ENCODE assay signal across 9 mouse cellular contexts in genomic region chr7:78577462-78578110, GRCm38 (mm10).
DNase-seq lines count a peak whose midpoint lies in the region; ATAC-seq lines count a peak whose summit lies in the region.
"Had no signal": no experiment of that assay in that cellular context is flagged by ENCODE, and none has a peak within 500 bp of the region (broad histone marks: within the 10 kb centered on the region; RNA-seq: fewer than 3 reads in every experiment).

No protein-coding gene starts in this region.

- no peak for DNase-seq in lung, postnatal 36 days
- DNase-seq in cerebellum, adult 9-11 months, result peak; percentile 69
- DNase-seq in liver, embryonic 13.5 days, result no peak
- no peak for DNase-seq in urinary bladder, postnatal 14 days (ENCODE audit: low spot score)
- no peak for DNase-seq in testis, postnatal 10 days (ENCODE audit: low spot score)

- WGBS in lung, embryonic 15.5 days, result under 1% methylated on average over 49 of the region's 49 CpGs
- under 1% methylated on average over 49 of the region's 49 CpGs for WGBS in forebrain, embryonic 15.5 days
- under 1% methylated on average over 48 of the region's 49 CpGs for WGBS in liver, embryonic 13.5 days (ENCODE audit: insufficient replicate concordance)
- 1% methylated on average over 48 of the region's 49 CpGs for WGBS in stomach, embryonic 16.5 days

- peak; percentile 1; the same call in 1 of the 2 replicates for ATAC-seq in lung, embryonic 15.5 days (ENCODE audit: borderline replicate concordance, extremely low read depth, low FRiP score, low TSS enrichment)
- peak; percentile 69 for ATAC-seq in forebrain, embryonic 15.5 days (replicated peaks)
- ATAC-seq in liver, embryonic 13.5 days (ENCODE audit: low read depth), result no peak
- no peak for ATAC-seq in stomach, embryonic 16.5 days (ENCODE audit: insufficient read depth, low FRiP score)

- H3K36me3 ChIP-seq in lung, embryonic 15.5 days, result no peaks in the 10 kb centered on the region
- H3K36me3 ChIP-seq in forebrain, embryonic 15.5 days, result no peaks in the 10 kb centered on the region
- no peaks in the 10 kb centered on the region for H3K36me3 ChIP-seq in liver, embryonic 13.5 days
- H3K36me3 ChIP-seq in stomach, embryonic 16.5 days (ENCODE audit: control insufficient read depth, insufficient read depth, low read length), result no peaks in the 10 kb centered on the region

- peaks cover 18% of the 10 kb centered on the region for H3K4me1 ChIP-seq in lung, embryonic 15.5 days
- peaks cover 48% of the 10 kb centered on the region for H3K4me1 ChIP-seq in forebrain, embryonic 15.5 days
- no peaks in the 10 kb centered on the region for H3K4me1 ChIP-seq in liver, embryonic 13.5 days (replicated peaks)
- no peaks in the 10 kb centered on the region for H3K4me1 ChIP-seq in stomach, embryonic 16.5 days (ENCODE audit: control insufficient read depth, insufficient read depth, low read length)

- H3K27me3 ChIP-seq in lung, embryonic 15.5 days, result peaks cover 90% of the 10 kb centered on the region
- no peaks in the 10 kb centered on the region for H3K27me3 ChIP-seq in forebrain, embryonic 15.5 days
- peaks cover 84% of the 10 kb centered on the region for H3K27me3 ChIP-seq in liver, embryonic 13.5 days
- H3K27me3 ChIP-seq in stomach, embryonic 16.5 days (ENCODE audit: control insufficient read depth, insufficient read depth, low read length), result peaks cover 55% of the 10 kb centered on the region

- H3K9me3 ChIP-seq in lung, embryonic 15.5 days, result no peaks in the 10 kb centered on the region
- H3K9me3 ChIP-seq in forebrain, embryonic 15.5 days, result no peaks in the 10 kb centered on the region
- no peaks in the 10 kb centered on the region for H3K9me3 ChIP-seq in liver, embryonic 13.5 days (replicated peaks)
- no peaks in the 10 kb centered on the region for H3K9me3 ChIP-seq in stomach, embryonic 16.5 days (replicated peaks; ENCODE audit: control insufficient read depth, low read length)

- H3K9ac ChIP-seq in lung, embryonic 15.5 days, result no peak overlapping the region
- peak overlapping the region; percentile 84 for H3K9ac ChIP-seq in forebrain, embryonic 15.5 days (replicated peaks)
- no peak overlapping the region for H3K9ac ChIP-seq in liver, embryonic 13.5 days
- H3K9ac ChIP-seq in stomach, embryonic 16.5 days (ENCODE audit: low read length), result peak overlapping the region; percentile 63

- H3K27ac ChIP-seq in lung, embryonic 15.5 days, result no peak overlapping the region
- H3K27ac ChIP-seq in forebrain, embryonic 15.5 days (replicated peaks), result peak overlapping the region; percentile 96
- no peak overlapping the region for H3K27ac ChIP-seq in liver, embryonic 13.5 days
- H3K27ac ChIP-seq in stomach, embryonic 16.5 days (ENCODE audit: low read length), result no peak overlapping the region
- H3K27ac ChIP-seq: macrophage had no signal

- H3K4me3 ChIP-seq in lung, embryonic 15.5 days, result peak overlapping the region; percentile 43
- H3K4me3 ChIP-seq in forebrain, embryonic 15.5 days, result peak overlapping the region; percentile 65
- peak overlapping the region; percentile 38 for H3K4me3 ChIP-seq in liver, embryonic 13.5 days (replicated peaks)
- peak overlapping the region; percentile 57 for H3K4me3 ChIP-seq in stomach, embryonic 16.5 days (replicated peaks; ENCODE audit: low read length)

- H3K4me2 ChIP-seq in lung, embryonic 15.5 days, result peak overlapping the region; percentile 85
- peak overlapping the region; percentile 68 for H3K4me2 ChIP-seq in forebrain, embryonic 15.5 days (replicated peaks)
- peak overlapping the region; percentile 47 for H3K4me2 ChIP-seq in liver, embryonic 13.5 days
- H3K4me2 ChIP-seq in stomach, embryonic 16.5 days (ENCODE audit: low read depth, low read length), result peak overlapping the region; percentile 81

Comparison
In these comparisons a context has a peak if more than half of its experiments do, and no peak if none do; other contexts are left out.
1. ATAC-seq: peak in lung, embryonic 15.5 days (single experiment) and forebrain, embryonic 15.5 days (single experiment); none in liver, embryonic 13.5 days (single experiment) and stomach, embryonic 16.5 days (single experiment).
2. H3K9ac ChIP-seq: peak in forebrain, embryonic 15.5 days (single experiment) and stomach, embryonic 16.5 days (single experiment); none in lung, embryonic 15.5 days (single experiment) and liver, embryonic 13.5 days (single experiment).
3. Peak in every context shown above with its lines, with median percentiles within 50 percentile points of each other: H3K4me2 ChIP-seq and H3K4me3 ChIP-seq.